Mouse (Mus musculus): ENCODE data around the gene Ccdc183. TPM values are rescaled to one million over a fixed set of nuclear protein-coding genes. Genes with fewer than 3 reads are reported as not detected.

Ccdc183 gene
- polyA plus RNA-seq, 1 experiment from 2014 or later: 0.14 TPM

GRCm38 (mm10) chr2:25602526-25602925, 15.0 kb downstream of the Ccdc183 start:
- 91% methylated on average over 5 of the region's 5 CpGs for WGBS
- Histone ChIP-seq H3K9me3 (no peaks in the 10 kb centered on the region), H3K4me1 (peaks cover 12% of the 10 kb centered on the region), H3K4me3 (no peak overlapping the region), H3K36me3 (peaks cover 60% of the 10 kb centered on the region), H3K27ac (no peak overlapping the region), H3K9ac (no peak overlapping the region), H3K4me2 (no peak overlapping the region), H3K27me3 (no peaks in the 10 kb centered on the region)
- no peak for ATAC-seq (ENCODE audit: insufficient number of reproducible peaks, low FRiP score, low TSS enrichment, low read depth)

GRCm38 (mm10) chr2:25600037-25600436, 17.4 kb downstream of the Ccdc183 start:
- Histone ChIP-seq H3K9me3 (no peaks in the 10 kb centered on the region), H3K4me2 (no peak overlapping the region), H3K27me3 (no peaks in the 10 kb centered on the region), H3K36me3 (peaks cover 85% of the 10 kb centered on the region), H3K4me3 (no peak overlapping the region), H3K9ac (no peak overlapping the region), H3K4me1 (no peaks in the 10 kb centered on the region), H3K27ac (no peak overlapping the region)
- WGBS: 77% methylated on average over 2 of the region's 2 CpGs
- no peak for ATAC-seq (ENCODE audit: insufficient number of reproducible peaks, low FRiP score, low TSS enrichment, low read depth)

- ATAC-seq (ENCODE audit: insufficient number of reproducible peaks, low FRiP score, low TSS enrichment, low read depth): no peak
- Histone ChIP-seq H3K9ac (no peak overlapping the region), H3K9me3 (no peaks in the 10 kb centered on the region), H3K4me1 (no peaks in the 10 kb centered on the region), H3K4me3 (no peak overlapping the region), H3K27ac (no peak overlapping the region), H3K4me2 (no peak overlapping the region), H3K36me3 (peaks cover 85% of the 10 kb centered on the region), H3K27me3 (no peaks in the 10 kb centered on the region)
- WGBS: 89% methylated on average over 1 of the region's 1 CpGs
Measured at GRCm38 (mm10) chr2:25598749-25599148, 18.7 kb downstream of the Ccdc183 start.

GRCm38 (mm10) chr2:25596765-25597510, 20.5 kb downstream of the Ccdc183 start:
- H3K27me3 ChIP-seq: no peaks in the 10 kb centered on the region
- no peak overlapping the region for H3K4me2 ChIP-seq
- no peak overlapping the region for H3K9ac ChIP-seq
- no peaks in the 10 kb centered on the region for H3K9me3 ChIP-seq
- H3K4me1 ChIP-seq: no peaks in the 10 kb centered on the region
- H3K4me3 ChIP-seq: no peak overlapping the region
- peaks cover 94% of the 10 kb centered on the region for H3K36me3 ChIP-seq
- no peak overlapping the region for H3K27ac ChIP-seq
- 93% methylated on average over 5 of the region's 5 CpGs for WGBS
- ATAC-seq (ENCODE audit: insufficient number of reproducible peaks, low FRiP score, low TSS enrichment, low read depth): no peak; the same call in 1 of the 2 replicates

- Histone ChIP-seq H3K4me3 (no peak overlapping the region), H3K27ac (no peak overlapping the region), H3K4me1 (no peaks in the 10 kb centered on the region), H3K4me2 (no peak overlapping the region), H3K9ac (no peak overlapping the region), H3K36me3 (peaks cover 93% of the 10 kb centered on the region), H3K9me3 (no peaks in the 10 kb centered on the region), H3K27me3 (no peaks in the 10 kb centered on the region)
- no peak for ATAC-seq (ENCODE audit: insufficient number of reproducible peaks, low FRiP score, low TSS enrichment, low read depth)
- WGBS: 87% methylated on average over 2 of the region's 2 CpGs
Measured at GRCm38 (mm10) chr2:25591863-25592262, 25.6 kb downstream of the Ccdc183 start.

- Histone ChIP-seq H3K36me3 (peaks cover 97% of the 10 kb centered on the region), H3K4me1 (peaks cover 4% of the 10 kb centered on the region; the same call in 1 of the 2 replicates), H3K27ac (no peak overlapping the region), H3K9ac (no peak overlapping the region), H3K4me2 (no peak overlapping the region), H3K4me3 (no peak overlapping the region), H3K27me3 (no peaks in the 10 kb centered on the region), H3K9me3 (no peaks in the 10 kb centered on the region)
- ATAC-seq (ENCODE audit: insufficient number of reproducible peaks, low FRiP score, low TSS enrichment, low read depth): no peak
- 89% methylated on average over 8 of the region's 8 CpGs for WGBS
Measured at GRCm38 (mm10) chr2:25588227-25588907, 29.1 kb downstream of the Ccdc183 start.

- peaks cover 13% of the 10 kb centered on the region for H3K4me1 ChIP-seq
- no peak overlapping the region for H3K4me2 ChIP-seq
- no peak overlapping the region for H3K9ac ChIP-seq
- ATAC-seq (ENCODE audit: insufficient number of reproducible peaks, low FRiP score, low TSS enrichment, low read depth): no peak
- H3K36me3 ChIP-seq: peaks cover 93% of the 10 kb centered on the region
- H3K9me3 ChIP-seq: no peaks in the 10 kb centered on the region
- H3K27ac ChIP-seq: no peak overlapping the region
- no peaks in the 10 kb centered on the region for H3K27me3 ChIP-seq
- no peak overlapping the region for H3K4me3 ChIP-seq
- WGBS: 90% methylated on average over 8 of the region's 8 CpGs
Measured at GRCm38 (mm10) chr2:25587290-25587689, 30.2 kb downstream of the Ccdc183 start.

GRCm38 (mm10) chr2:25585601-25586000, 31.9 kb downstream of the Ccdc183 start:
- no peak for ATAC-seq (ENCODE audit: insufficient number of reproducible peaks, low FRiP score, low TSS enrichment, low read depth)
- Histone ChIP-seq H3K9me3 (no peaks in the 10 kb centered on the region), H3K4me3 (no peak overlapping the region), H3K4me2 (no peak overlapping the region), H3K4me1 (peaks cover 29% of the 10 kb centered on the region), H3K9ac (no peak overlapping the region), H3K36me3 (peaks cover 76% of the 10 kb centered on the region), H3K27me3 (peaks cover 7% of the 10 kb centered on the region), H3K27ac (no peak overlapping the region)
- 84% methylated on average over 3 of the region's 3 CpGs for WGBS

GRCm38 (mm10) chr2:25584856-25585255, 32.6 kb downstream of the Ccdc183 start:
- peaks cover 14% of the 10 kb centered on the region for H3K27me3 ChIP-seq
- ATAC-seq (ENCODE audit: insufficient number of reproducible peaks, low FRiP score, low TSS enrichment, low read depth): no peak
- no peak overlapping the region for H3K4me2 ChIP-seq
- 80% methylated on average over 4 of the region's 4 CpGs for WGBS
- H3K4me1 ChIP-seq: peaks cover 36% of the 10 kb centered on the region
- H3K9me3 ChIP-seq: no peaks in the 10 kb centered on the region
- peaks cover 68% of the 10 kb centered on the region for H3K36me3 ChIP-seq
- H3K27ac ChIP-seq: no peak overlapping the region
- H3K9ac ChIP-seq: no peak overlapping the region
- H3K4me3 ChIP-seq: no peak overlapping the region

GRCm38 (mm10) chr2:25584152-25584551, 33.3 kb downstream of the Ccdc183 start:
- no peak overlapping the region for H3K27ac ChIP-seq
- WGBS: 77% methylated on average over 3 of the region's 3 CpGs
- peaks cover 43% of the 10 kb centered on the region for H3K4me1 ChIP-seq
- H3K36me3 ChIP-seq: peaks cover 61% of the 10 kb centered on the region
- no peak overlapping the region for H3K4me2 ChIP-seq
- no peak overlapping the region for H3K9ac ChIP-seq
- ATAC-seq (ENCODE audit: insufficient number of reproducible peaks, low FRiP score, low TSS enrichment, low read depth): no peak
- peaks cover 21% of the 10 kb centered on the region for H3K27me3 ChIP-seq
- no peaks in the 10 kb centered on the region for H3K9me3 ChIP-seq
- no peak overlapping the region for H3K4me3 ChIP-seq

GRCm38 (mm10) chr2:25583571-25583970, 33.9 kb downstream of the Ccdc183 start:
- Histone ChIP-seq H3K36me3 (peaks cover 57% of the 10 kb centered on the region), H3K4me2 (no peak overlapping the region), H3K4me1 (peaks cover 49% of the 10 kb centered on the region), H3K9ac (no peak overlapping the region), H3K4me3 (no peak overlapping the region), H3K9me3 (no peaks in the 10 kb centered on the region), H3K27me3 (peaks cover 27% of the 10 kb centered on the region), H3K27ac (no peak overlapping the region)
- no peak for ATAC-seq (ENCODE audit: insufficient number of reproducible peaks, low FRiP score, low TSS enrichment, low read depth)
- 64% methylated on average over 4 of the region's 4 CpGs for WGBS

- 71% methylated on average over 6 of the region's 6 CpGs for WGBS
- peaks cover 52% of the 10 kb centered on the region for H3K36me3 ChIP-seq
- H3K4me1 ChIP-seq: peaks cover 54% of the 10 kb centered on the region
- no peak for ATAC-seq (ENCODE audit: insufficient number of reproducible peaks, low FRiP score, low TSS enrichment, low read depth)
- no peak overlapping the region for H3K9ac ChIP-seq
- peaks cover 32% of the 10 kb centered on the region for H3K27me3 ChIP-seq
- H3K4me3 ChIP-seq: no peak overlapping the region
- H3K9me3 ChIP-seq: no peaks in the 10 kb centered on the region
- no peak overlapping the region for H3K4me2 ChIP-seq
- H3K27ac ChIP-seq: no peak overlapping the region
Measured at GRCm38 (mm10) chr2:25583120-25583481, 34.4 kb downstream of the Ccdc183 start.

Data from limb, embryonic 15.5 days (tissue).